Mouse (Mus musculus): ENCODE data around the gene Hsdl1. TPM values are rescaled to one million over a fixed set of nuclear protein-coding genes. Genes with fewer than 3 reads are reported as not detected.
A peak's percentile ranks its signal among the peaks of the same experiment; 100 is the strongest.

The Hsdl1 gene
- polyA plus RNA-seq, 1 experiment from 2014 or later = 100 TPM

DNA sequence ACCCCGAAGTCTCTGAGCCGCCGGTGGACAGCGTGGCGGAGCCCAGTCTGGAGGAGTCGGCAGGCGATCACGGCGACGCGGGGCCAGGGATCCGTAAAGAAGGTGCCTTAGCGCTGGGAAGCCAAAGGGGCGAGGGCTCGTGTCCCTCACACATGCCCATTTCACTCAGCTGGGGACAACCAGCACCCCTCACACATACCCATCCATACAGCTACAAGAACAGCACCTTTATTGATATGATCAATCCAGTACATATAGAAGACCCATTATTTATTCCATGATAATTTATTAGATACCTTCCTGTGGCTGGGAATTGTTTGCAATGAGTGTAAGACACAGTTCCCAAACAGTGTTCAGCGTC is 363 bp upstream of the Hsdl1 start:
- Histone ChIP-seq H3K4me3 (peak overlapping the region; percentile 86), H3K36me3 (no peaks in the 10 kb centered on the region), H3K4me1 (peaks cover 20% of the 10 kb centered on the region), H3K27ac (replicated peaks) (peak overlapping the region; percentile 75), H3K27me3 (peaks cover 36% of the 10 kb centered on the region), H3K4me2 (replicated peaks) (peak overlapping the region; percentile 93), H3K9ac (replicated peaks) (peak overlapping the region; percentile 78), H3K9me3 (no peaks in the 10 kb centered on the region)
- ATAC-seq (ENCODE audit: low FRiP score, low read depth) = no peak; the same call in 1 of the 2 replicates
- 2% methylated on average over 15 of the region's 16 CpGs for WGBS

DNA sequence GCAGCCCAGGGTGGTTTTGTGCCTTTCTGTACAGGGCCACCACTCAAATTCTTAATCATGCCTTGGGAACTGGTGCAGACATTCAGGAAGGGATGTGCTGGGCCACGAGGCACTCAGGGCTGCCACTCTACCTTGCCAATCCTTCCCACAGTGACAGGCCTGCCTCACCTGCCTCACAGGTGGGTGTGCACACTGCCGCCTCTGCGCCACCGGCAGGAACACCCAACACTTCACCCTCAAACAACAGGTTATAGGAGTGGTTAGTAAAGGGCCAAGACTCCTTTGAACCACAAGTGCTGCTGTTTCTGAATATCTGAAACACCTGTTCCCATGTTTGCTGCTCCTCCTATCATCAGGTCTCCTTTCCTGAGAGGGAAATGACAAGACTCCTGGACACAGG is 2.6 kb downstream of the Hsdl1 start:
- no peak for ATAC-seq (ENCODE audit: low FRiP score, low read depth)
- Histone ChIP-seq H3K9me3 (no peaks in the 10 kb centered on the region), H3K36me3 (peaks cover 6% of the 10 kb centered on the region), H3K27ac (replicated peaks) (no peak overlapping the region), H3K4me2 (replicated peaks) (no peak overlapping the region), H3K9ac (replicated peaks) (no peak overlapping the region), H3K4me1 (peaks cover 20% of the 10 kb centered on the region), H3K27me3 (peaks cover 18% of the 10 kb centered on the region), H3K4me3 (no peak overlapping the region)
- 94% methylated on average over 4 of the region's 4 CpGs for WGBS

DNA sequence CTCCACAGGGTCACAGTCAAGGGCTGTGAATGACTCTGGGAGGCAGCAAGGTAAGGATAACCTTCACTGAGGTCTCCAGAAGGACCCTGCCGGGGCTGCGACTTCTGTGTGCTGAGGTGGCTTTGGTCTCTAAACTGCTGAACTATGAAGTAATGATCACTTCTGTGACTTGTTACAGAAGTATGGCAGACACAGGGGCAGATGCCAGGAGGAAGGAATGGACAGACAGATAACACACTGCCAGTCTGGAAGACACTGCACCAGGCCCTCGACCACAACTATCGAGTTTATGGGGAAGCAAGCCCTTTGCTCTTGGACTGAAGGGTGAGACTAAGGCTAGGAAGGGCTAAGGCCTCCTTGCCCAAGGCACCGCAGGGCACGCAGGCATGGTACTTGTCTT is 3.8 kb downstream of the Hsdl1 start:
- Histone ChIP-seq H3K4me3 (no peak overlapping the region), H3K27me3 (peaks cover 6% of the 10 kb centered on the region), H3K36me3 (peaks cover 16% of the 10 kb centered on the region), H3K27ac (replicated peaks) (no peak overlapping the region), H3K9ac (replicated peaks) (no peak overlapping the region), H3K9me3 (no peaks in the 10 kb centered on the region), H3K4me2 (replicated peaks) (no peak overlapping the region), H3K4me1 (peaks cover 20% of the 10 kb centered on the region)
- ATAC-seq (ENCODE audit: low FRiP score, low read depth) = no peak
- WGBS = 95% methylated on average over 6 of the region's 6 CpGs

DNA sequence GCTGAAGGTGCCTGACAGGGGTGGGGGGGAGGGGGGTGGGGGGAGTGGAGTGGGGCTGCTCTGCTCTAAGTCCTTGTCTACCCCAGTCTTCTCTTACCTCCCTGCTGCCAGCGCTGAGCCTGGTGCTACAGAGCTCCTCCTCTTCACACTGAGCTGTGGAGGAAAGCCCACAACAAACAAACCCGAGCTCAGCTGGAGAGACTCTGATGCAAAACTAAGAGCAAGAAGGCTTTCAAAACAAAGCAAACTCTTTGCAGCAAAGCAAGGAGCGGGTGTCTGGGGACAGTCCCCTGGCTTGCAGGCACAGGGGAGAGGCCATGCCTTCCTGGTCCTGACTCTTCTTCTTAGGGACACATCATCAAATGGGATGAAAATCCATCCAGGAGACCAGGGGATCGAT is 5.1 kb downstream of the Hsdl1 start:
- H3K4me3 ChIP-seq = no peak overlapping the region
- ATAC-seq (ENCODE audit: low FRiP score, low read depth) = no peak
- H3K4me2 ChIP-seq (replicated peaks) = no peak overlapping the region
- WGBS = 35% methylated on average over 4 of the region's 4 CpGs
- peaks cover 15% of the 10 kb centered on the region for H3K4me1 ChIP-seq
- no peak overlapping the region for H3K9ac ChIP-seq (replicated peaks)
- H3K27ac ChIP-seq (replicated peaks) = no peak overlapping the region
- no peaks in the 10 kb centered on the region for H3K27me3 ChIP-seq
- peaks cover 28% of the 10 kb centered on the region for H3K36me3 ChIP-seq
- no peaks in the 10 kb centered on the region for H3K9me3 ChIP-seq

DNA sequence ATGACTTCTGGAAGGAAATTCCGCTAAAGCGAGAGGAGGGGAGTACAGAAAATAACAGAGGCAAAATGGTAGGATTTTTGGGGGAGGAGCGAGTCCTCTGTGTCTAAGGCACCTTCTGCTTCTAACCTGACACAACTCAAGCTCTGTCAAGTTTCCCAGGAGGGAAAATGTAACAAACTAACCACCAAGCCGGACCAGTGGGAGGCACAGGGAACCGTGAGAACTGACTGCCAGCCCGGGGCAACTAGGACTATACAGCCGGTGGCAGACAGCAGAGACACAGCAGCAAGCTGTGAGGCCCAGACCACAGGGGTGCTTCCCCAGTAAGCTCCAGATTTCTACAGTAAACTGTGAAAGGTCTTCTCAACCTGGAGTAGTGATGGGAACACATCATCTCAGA is 6.0 kb downstream of the Hsdl1 start:
- Histone ChIP-seq H3K27ac (replicated peaks) (no peak overlapping the region), H3K9me3 (no peaks in the 10 kb centered on the region)
- 73% methylated on average over 7 of the region's 7 CpGs for WGBS

DNA sequence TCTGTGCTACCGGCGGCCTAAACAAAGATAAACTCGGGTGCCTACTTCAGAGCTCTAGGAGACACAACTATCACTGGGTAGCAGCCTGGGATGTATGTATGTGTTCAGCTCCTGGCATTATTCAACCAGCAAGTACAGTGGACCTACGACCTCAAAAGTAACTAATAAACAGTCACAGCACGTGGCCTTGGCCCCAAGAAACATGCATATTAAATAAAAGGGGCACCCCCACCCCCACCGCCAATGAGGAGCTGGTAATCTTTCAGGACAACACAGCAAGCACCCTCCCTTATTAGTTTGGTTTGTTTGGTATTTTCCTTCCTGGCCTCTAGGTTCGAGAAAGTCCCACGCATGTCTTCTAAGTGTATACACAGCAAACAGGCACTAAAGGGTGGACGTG is 6.7 kb downstream of the Hsdl1 start:
- Histone ChIP-seq H3K4me1 (peaks cover 5% of the 10 kb centered on the region), H3K9ac (replicated peaks) (no peak overlapping the region), H3K36me3 (peaks cover 42% of the 10 kb centered on the region), H3K27me3 (no peaks in the 10 kb centered on the region), H3K9me3 (no peaks in the 10 kb centered on the region), H3K4me3 (no peak overlapping the region), H3K4me2 (replicated peaks) (no peak overlapping the region), H3K27ac (replicated peaks) (no peak overlapping the region)
- no peak for ATAC-seq (ENCODE audit: low FRiP score, low read depth)
- WGBS = 90% methylated on average over 9 of the region's 9 CpGs

More for the DNA sequence above, 6.0 kb downstream of the Hsdl1 start:
- no peak overlapping the region for H3K9ac ChIP-seq (replicated peaks)
- no peaks in the 10 kb centered on the region for H3K27me3 ChIP-seq
- no peak overlapping the region for H3K4me3 ChIP-seq
- ATAC-seq (ENCODE audit: low FRiP score, low read depth) = no peak
- H3K36me3 ChIP-seq = peaks cover 35% of the 10 kb centered on the region
- H3K4me1 ChIP-seq = peaks cover 12% of the 10 kb centered on the region
- no peak overlapping the region for H3K4me2 ChIP-seq (replicated peaks)

DNA sequence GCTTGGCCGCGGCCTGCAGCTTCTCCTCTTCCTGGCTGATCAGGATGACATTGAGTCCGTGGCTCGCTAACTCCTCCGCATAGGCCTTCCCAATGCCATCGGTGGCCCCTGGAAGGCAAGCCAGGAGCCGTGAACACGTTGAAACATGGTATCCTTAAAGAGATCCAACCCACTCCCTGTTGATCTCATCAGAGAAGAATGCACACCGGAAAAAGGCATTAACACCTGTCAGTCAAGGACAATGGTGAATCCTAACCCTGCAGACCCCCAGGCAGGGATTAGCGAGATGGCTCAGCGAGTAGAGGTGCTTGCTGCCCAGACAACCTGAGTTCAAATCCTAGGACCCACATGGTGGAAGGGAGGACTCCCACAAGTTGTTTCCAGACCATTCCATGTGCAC is 8.6 kb downstream of the Hsdl1 start:
- Histone ChIP-seq H3K9me3 (no peaks in the 10 kb centered on the region), H3K27me3 (no peaks in the 10 kb centered on the region), H3K4me3 (no peak overlapping the region), H3K27ac (replicated peaks) (no peak overlapping the region), H3K9ac (replicated peaks) (no peak overlapping the region), H3K4me2 (replicated peaks) (no peak overlapping the region), H3K36me3 (peaks cover 60% of the 10 kb centered on the region), H3K4me1 (no peaks in the 10 kb centered on the region)
- no peak for ATAC-seq (ENCODE audit: low FRiP score, low read depth)
- 80% methylated on average over 11 of the region's 11 CpGs for WGBS

DNA sequence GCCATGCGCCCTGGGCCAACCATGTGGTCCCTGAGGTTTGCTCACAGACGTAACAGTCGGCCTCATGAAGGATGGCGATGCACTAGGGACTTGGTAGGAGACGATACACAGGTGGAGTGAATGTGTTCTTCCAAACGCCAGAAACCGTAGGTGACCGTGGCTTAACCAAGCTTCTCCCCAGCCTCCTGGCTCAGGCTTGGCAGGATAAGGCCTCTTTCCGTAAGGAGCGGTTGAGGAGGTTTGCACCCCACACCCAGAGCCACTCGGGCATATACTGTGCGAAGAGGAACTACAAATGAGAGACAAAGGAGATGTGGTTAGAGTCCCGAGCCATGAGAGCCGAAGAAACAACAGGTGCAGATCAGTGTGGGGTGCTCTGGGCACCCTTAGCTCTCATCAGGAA is 11.1 kb downstream of the Hsdl1 start:
- no peaks in the 10 kb centered on the region for H3K9me3 ChIP-seq
- H3K9ac ChIP-seq (replicated peaks) = no peak overlapping the region
- peaks cover 60% of the 10 kb centered on the region for H3K36me3 ChIP-seq
- H3K4me2 ChIP-seq (replicated peaks) = no peak overlapping the region
- peaks cover 3% of the 10 kb centered on the region; the same call in 1 of the 2 replicates for H3K4me1 ChIP-seq
- no peaks in the 10 kb centered on the region for H3K27me3 ChIP-seq
- H3K27ac ChIP-seq (replicated peaks) = no peak overlapping the region
- ATAC-seq (ENCODE audit: low FRiP score, low read depth) = no peak
- WGBS = 95% methylated on average over 14 of the region's 14 CpGs
- H3K4me3 ChIP-seq = no peak overlapping the region

DNA sequence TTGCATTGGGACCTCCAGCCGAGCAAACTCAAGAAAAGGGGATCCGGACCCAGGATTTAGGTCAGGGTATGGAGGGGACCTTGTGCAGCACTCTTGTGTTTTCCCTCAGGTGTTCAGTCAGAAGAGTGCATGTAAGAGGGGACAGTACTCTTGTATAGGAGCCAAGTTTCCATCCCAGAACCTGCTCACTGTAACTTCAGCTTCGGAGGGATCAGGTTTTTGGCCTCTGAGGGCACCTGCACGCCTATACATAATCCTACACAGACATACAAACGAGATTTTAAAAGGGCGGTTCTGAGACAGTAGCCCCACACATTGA is 15.6 kb downstream of the Hsdl1 start:
- Histone ChIP-seq H3K9ac (replicated peaks) (0 out of 2 replicates have a peak overlapping the region, but pooled peaks have one; percentile 43), H3K27ac (replicated peaks) (peak overlapping the region; percentile 95; the same call in 1 of the 2 replicates), H3K9me3 (no peaks in the 10 kb centered on the region), H3K36me3 (peaks cover 29% of the 10 kb centered on the region), H3K4me3 (no peak overlapping the region), H3K4me2 (replicated peaks) (peak overlapping the region; percentile 63; the same call in 1 of the 2 replicates), H3K4me1 (peaks cover 21% of the 10 kb centered on the region), H3K27me3 (no peaks in the 10 kb centered on the region)
- ATAC-seq (ENCODE audit: low FRiP score, low read depth) = peak; percentile 5; the same call in 1 of the 2 replicates
- 87% methylated on average over 6 of the region's 6 CpGs for WGBS

DNA sequence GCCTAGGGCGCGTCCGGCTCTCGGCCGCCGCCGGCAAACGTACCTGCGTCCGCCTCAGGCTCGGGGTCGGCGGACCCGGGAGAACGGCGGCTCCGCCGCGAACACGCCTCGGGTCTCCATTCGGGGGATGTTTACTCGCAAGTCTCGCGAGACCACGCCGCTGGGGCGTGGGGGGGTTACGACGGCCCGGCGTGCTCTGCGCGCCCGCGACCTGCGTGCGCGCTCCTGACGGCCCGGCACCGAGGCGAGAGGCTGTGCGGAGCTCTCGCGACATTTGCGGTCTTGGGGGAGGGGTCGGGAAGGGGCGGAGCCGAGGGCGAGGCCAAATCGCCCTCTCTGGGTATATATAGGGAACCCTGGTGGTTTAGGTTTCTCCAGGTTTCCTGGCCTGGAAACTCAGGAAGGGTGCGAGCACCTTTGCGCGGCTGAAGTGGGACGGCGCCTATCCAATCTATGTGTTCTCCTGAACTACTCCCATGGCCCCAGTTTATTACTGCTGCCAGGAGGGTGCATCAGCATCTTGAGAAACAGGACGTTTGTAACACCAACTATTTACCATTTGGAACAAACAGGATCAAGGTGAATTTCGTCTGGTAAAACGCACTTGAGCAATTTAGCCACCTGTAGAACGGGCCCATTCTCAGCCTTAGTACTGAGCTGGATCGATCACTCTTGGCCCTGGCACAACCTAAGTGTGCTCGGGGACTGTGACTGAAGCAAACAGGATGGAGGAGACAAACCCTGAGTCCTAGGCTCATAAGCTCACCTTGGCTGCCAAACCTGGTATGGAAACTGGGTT is 16.2 kb downstream of the Hsdl1 start, which contains the start of gene Mbtps1:
Gene Mbtps1, minus strand, starts transcription at position 133 of the 799 bp plus-strand sequence.
- peak within 1 kb of the TSS; percentile 89 for H3K4me3 ChIP-seq
- H3K4me2 ChIP-seq (replicated peaks) = peak within 1 kb of the TSS; percentile 83
- 8% methylated on average over 44 of the region's 63 CpGs for WGBS
- H3K4me1 ChIP-seq = peaks cover 21% of the 10 kb centered on the region
- peak within 1 kb of the TSS; percentile 90 for H3K9ac ChIP-seq (replicated peaks)
- peak; percentile 95 for ATAC-seq (ENCODE audit: low FRiP score, low read depth)
- H3K9me3 ChIP-seq = no peaks in the 10 kb centered on the region
- no peaks in the 10 kb centered on the region for H3K27me3 ChIP-seq
- peaks cover 23% of the 10 kb centered on the region for H3K36me3 ChIP-seq
- peak within 1 kb of the TSS; percentile 95 for H3K27ac ChIP-seq (replicated peaks)

DNA sequence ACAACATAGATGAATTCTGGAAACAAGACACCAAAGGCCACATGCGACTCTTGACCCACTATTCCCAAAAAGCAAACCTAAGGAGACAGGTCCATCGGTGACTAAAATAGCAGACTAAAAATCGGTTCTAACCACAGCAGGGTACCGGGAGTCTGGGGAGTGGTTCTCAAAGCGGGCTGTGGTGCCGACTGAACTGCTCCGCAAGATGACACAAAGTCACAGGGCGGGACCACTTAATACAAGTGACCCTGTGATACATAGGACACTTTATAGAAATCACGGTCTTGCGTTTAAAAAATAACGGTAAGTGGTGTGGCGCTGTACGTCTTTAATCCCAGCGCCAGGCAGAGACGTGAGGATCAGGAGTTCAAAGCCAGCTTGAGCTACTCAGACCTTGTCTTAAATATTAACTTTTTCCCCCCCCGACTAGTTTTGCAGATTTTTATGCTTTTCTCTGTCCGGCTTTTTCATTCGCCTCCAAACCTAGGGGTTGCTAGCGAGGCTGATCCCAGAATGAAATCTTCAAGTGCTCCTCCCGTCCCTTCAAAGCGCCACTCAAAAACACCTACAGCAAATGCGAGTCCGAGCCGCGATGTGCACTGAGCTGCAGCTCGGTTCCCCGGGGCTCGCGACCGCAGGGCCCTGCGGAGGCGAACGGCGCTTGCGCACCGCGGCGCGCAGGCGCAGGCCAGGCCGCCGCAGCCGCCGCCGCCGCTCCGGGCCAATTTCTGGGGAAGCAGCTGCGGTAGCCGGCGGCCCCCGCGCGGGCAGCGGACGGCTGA is 17.0 kb downstream of the Hsdl1 start:
- H3K4me3 ChIP-seq = peak overlapping the region; percentile 89
- peak; percentile 91 for ATAC-seq (ENCODE audit: low FRiP score, low read depth)
- H3K36me3 ChIP-seq = peaks cover 15% of the 10 kb centered on the region
- H3K27ac ChIP-seq (replicated peaks) = peak overlapping the region; percentile 95
- no peaks in the 10 kb centered on the region for H3K27me3 ChIP-seq
- no peaks in the 10 kb centered on the region for H3K9me3 ChIP-seq
- peak overlapping the region; percentile 90 for H3K9ac ChIP-seq (replicated peaks)
- 1% methylated on average over 55 of the region's 55 CpGs for WGBS
- H3K4me2 ChIP-seq (replicated peaks) = peak overlapping the region; percentile 83
- peaks cover 21% of the 10 kb centered on the region for H3K4me1 ChIP-seq

DNA sequence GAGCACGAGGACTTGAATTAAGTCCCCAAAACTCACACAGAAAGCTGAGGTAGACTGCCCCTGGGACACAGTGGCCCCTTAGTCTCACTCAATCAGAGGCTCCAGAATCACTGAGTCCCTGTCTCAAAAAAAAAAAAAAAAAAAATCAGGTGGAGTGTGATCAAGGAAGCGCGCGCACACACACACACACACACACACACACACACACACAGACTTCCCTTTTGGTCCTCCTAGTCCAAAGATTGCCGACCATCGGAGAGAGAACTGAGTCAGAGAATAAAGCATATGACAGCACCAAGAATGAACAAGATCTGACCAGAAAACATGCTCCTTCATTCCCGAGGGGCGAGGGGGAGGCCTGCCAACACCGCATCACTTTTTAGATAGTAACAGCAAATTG is 17.9 kb downstream of the Hsdl1 start:
- 74% methylated on average over 6 of the region's 9 CpGs for WGBS

More for the DNA sequence above, 17.9 kb downstream of the Hsdl1 start:
- H3K4me2 ChIP-seq (replicated peaks) = peak overlapping the region; percentile 83
- no peak overlapping the region for H3K27ac ChIP-seq (replicated peaks)
- H3K4me1 ChIP-seq = peaks cover 21% of the 10 kb centered on the region
- H3K36me3 ChIP-seq = peaks cover 6% of the 10 kb centered on the region
- no peaks in the 10 kb centered on the region for H3K27me3 ChIP-seq
- ATAC-seq (ENCODE audit: low FRiP score, low read depth) = no peak
- H3K9me3 ChIP-seq = no peaks in the 10 kb centered on the region
- H3K4me3 ChIP-seq = peak overlapping the region; percentile 89
- H3K9ac ChIP-seq (replicated peaks) = peak overlapping the region; percentile 90; the same call in 1 of the 2 replicates
